Mouse (Mus musculus) midbrain, postnatal 0 days (tissue): Measurements from ENCODE around the gene Fuk. TPM values are rescaled to one million over a fixed set of nuclear protein-coding genes. Genes with fewer than 3 reads are reported as not detected.

ENCODE experiments used
- ATAC-seq: fragments of 200-750 bp; cut with Nextera tagmentation; 2 replicates; pipeline ENCODE4 v1.8.0; 2017; ENCODE audit warnings: moderate number of reproducible peaks, mild to moderate bottlenecking, moderate TSS enrichment, moderate library complexity; ENCODE audit not compliant: low FRiP score
- DNase-seq: peaks from one replicate; pipeline ENCODE4 v3.0.0-alpha.2; 2015; ENCODE audit warnings: low spot score
- H3K27ac ChIP-seq: fragments of 300-500 bp; sonication (generic); 2 replicates; pipeline ENCODE4 v1.5.1; 2014; ENCODE audit warnings: low read depth, mild to moderate bottlenecking, low read length, mixed read lengths
- H3K27me3 ChIP-seq: fragments of 300-500 bp; sonication (generic); 2 replicates; pipeline ENCODE4 v1.6.1; 2014; ENCODE audit warnings: low read length, control low read depth, mixed read lengths; ENCODE audit not compliant: insufficient read depth
- H3K36me3 ChIP-seq: fragments of 300-500 bp; sonication (generic); 2 replicates; pipeline ENCODE4 v1.6.1; 2014; ENCODE audit warnings: low read length, control low read depth, mixed read lengths; ENCODE audit not compliant: insufficient read depth
- H3K4me1 ChIP-seq: fragments of 300-500 bp; sonication (generic); 2 replicates; pipeline ENCODE4 v1.6.1; 2014; ENCODE audit warnings: mild to moderate bottlenecking, control low read depth, antibody characterized with exemption, low read length, mixed read lengths; ENCODE audit not compliant: insufficient read depth
- H3K4me2 ChIP-seq: fragments of 300-500 bp; sonication (generic); 2 replicates; pipeline ENCODE4 v1.6.1; 2014; ENCODE audit warnings: low read depth, mild to moderate bottlenecking, low read length, mixed read lengths; ENCODE audit not compliant: poor library complexity, severe bottlenecking
- H3K4me3 ChIP-seq: fragments of 300-500 bp; sonication (generic); 2 replicates; pipeline ENCODE4 v1.5.1; 2014; ENCODE audit warnings: low read depth, mild to moderate bottlenecking, low read length, moderate library complexity
- H3K9ac ChIP-seq: fragments of 300-500 bp; sonication (generic); replicated peaks from 2 replicates; pipeline ENCODE4 v1.6.1; 2014; ENCODE audit warnings: mild to moderate bottlenecking, low read length, moderate library complexity, mixed read lengths; ENCODE audit not compliant: poor library complexity, severe bottlenecking
- H3K9me3 ChIP-seq: fragments of 300-500 bp; sonication (generic); 2 replicates; pipeline ENCODE4 v1.6.1; 2016; ENCODE audit warnings: low read length, control low read depth
- CTCF ChIP-seq: IDR thresholded peaks from 2 replicates; pipeline ENCODE4 v1.5.1; 2016; ENCODE audit warnings: antibody characterized with exemption, mild to moderate bottlenecking
- WGBS: fragments of 180-500 bp; shearing (Covaris S2); extraction: QIAGEN DNeasy Blood & Tissue Kit; methylation state at CpG from one replicate; pipeline ENCODE4 v1.1.7; 2014; 5-methylcytosine and 5-hydroxymethylcytosine counted together
- polyA plus RNA-seq: library from polyadenylated mRNA; unstranded; fragments of >200 nt; fragmentation: Nextera tagmentation; extraction: Ambion mirVana; gene quantifications from 2 replicates; pipeline ENCODE4 v1.2.1, GENCODE M21; 2015
- total RNA-seq: library from RNA; depleted of rRNA; stranded (reverse); fragments of >200 nt; gene quantifications from 2 replicates; pipeline ENCODE4 v1.2.3, GENCODE M21; 2014

Fuk gene
- total and polyA plus RNA-seq, 2 experiments from 2014 or later, result 4.4 to 15.5 TPM

DNA sequence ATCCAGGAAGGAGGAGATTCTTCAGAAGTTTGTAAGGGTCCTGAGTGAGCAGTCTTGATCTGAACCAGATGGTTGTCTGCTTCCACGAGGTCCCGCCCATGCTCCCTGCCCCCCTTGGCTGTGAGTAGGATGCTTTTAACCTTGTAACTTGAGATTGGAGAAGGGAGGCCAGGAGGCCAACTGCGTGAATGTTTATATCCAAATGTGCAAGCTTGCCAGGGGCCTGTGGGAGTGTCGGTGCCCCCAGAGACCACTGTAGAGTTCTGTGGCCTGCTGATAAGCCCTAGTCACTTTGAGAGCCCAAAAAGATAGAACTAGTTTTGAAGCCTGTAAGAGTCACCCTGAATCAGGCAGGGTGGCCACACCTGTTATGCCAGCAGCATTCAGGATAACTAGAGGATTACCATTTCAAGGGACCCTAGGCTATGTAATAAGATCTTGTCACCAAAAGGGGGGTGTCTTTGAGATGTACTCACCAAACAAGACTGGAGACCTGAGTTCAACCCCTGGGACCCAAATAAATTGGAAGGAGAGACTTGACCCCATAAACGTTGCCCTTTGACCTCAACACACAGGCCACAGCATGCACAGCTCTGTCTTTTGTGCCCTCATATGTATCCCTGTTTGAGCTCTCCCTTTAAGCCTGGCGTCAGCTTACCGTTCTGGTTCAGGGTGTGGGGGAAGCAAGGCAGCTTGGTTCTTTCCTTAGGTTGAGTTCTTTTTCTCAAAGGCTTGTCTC is 19.4 kb upstream of the Fuk start:
- Histone ChIP-seq H3K27ac (no peak overlapping the region), H3K4me3 (peak overlapping the region; percentile 77; the same call in 1 of the 2 replicates), H3K27me3 (no peaks in the 10 kb centered on the region), H3K36me3 (no peaks in the 10 kb centered on the region), H3K4me2 (peak overlapping the region; percentile 85), H3K4me1 (peaks cover 13% of the 10 kb centered on the region), H3K9me3 (no peaks in the 10 kb centered on the region), H3K9ac (no peak overlapping the region; the same call in 1 of the 2 replicates)
- WGBS, result 39% methylated on average over 7 of the region's 7 CpGs
- DNase-seq (no peak), ATAC-seq (no peak)
- TF ChIP-seq CTCF, result no peak

- ATAC-seq (no peak), DNase-seq (no peak)
- Histone ChIP-seq H3K9me3 (no peaks in the 10 kb centered on the region), H3K4me1 (peaks cover 13% of the 10 kb centered on the region), H3K36me3 (no peaks in the 10 kb centered on the region), H3K9ac (peak overlapping the region; percentile 85), H3K27me3 (no peaks in the 10 kb centered on the region), H3K4me2 (peak overlapping the region; percentile 85), H3K4me3 (peak overlapping the region; percentile 77), H3K27ac (peak overlapping the region; percentile 74)
- no peak for TF ChIP-seq CTCF
- WGBS, result 41% methylated on average over 3 of the region's 3 CpGs
These were observed 18.5 kb upstream of the Fuk start for GRCm38 (mm10) chr8:110920773-110921277.

GRCm38 (mm10) chr8:110920032-110920772 is 17.9 kb upstream of the Fuk start:
- no peak for TF ChIP-seq CTCF
- WGBS, result 1% methylated on average over 29 of the region's 37 CpGs
- peaks cover 13% of the 10 kb centered on the region for H3K4me1 ChIP-seq
- peak; percentile 14; the same call in 1 of the 2 replicates for ATAC-seq
- H3K9ac ChIP-seq, result peak overlapping the region; percentile 85
- no peaks in the 10 kb centered on the region for H3K9me3 ChIP-seq
- H3K4me2 ChIP-seq, result peak overlapping the region; percentile 85
- no peaks in the 10 kb centered on the region for H3K27me3 ChIP-seq
- no peaks in the 10 kb centered on the region for H3K36me3 ChIP-seq
- DNase-seq, result no peak
- H3K27ac ChIP-seq, result peak overlapping the region; percentile 74
- H3K4me3 ChIP-seq, result peak overlapping the region; percentile 77

DNA sequence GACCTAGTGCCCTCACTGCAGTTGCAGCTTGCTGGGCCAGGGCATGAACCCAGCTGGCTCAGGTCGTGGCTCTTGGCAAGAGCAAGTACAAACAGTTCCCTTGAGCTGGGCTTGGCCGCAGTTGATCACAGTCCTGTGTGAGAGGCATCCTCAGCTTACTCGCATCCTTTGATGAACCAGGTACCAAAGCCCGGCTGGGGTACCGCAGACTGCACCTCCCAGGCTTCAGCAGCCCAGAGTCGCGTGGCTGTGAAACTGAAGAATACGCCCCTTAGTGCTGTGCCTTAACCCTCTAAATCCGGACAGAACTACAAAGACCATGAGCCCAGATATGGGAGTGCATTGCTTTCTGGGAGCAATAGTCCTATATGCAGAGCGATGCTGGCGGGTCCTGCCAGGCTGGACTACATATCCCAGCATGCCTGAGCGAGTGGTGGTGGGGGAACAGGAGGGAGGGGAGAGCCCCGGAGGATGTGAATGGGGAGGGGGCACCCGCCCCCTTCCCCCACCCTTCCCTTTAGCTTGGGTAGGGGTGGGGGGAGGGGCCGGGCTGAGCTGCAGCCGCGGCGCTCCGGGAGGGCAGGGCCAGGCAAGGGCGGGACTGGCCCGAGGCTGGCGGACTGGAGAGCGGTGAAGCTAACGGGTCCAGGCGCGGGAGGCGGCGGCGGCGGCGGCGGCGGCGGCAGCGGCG is 17.2 kb upstream of the Fuk start, which contains the start of gene St3gal2:
Gene St3gal2 (plus strand): TSS at position 582 of the 691 bp plus-strand sequence.
- Histone ChIP-seq H3K4me1 (peaks cover 13% of the 10 kb centered on the region), H3K27ac (peak within 1 kb of the TSS; percentile 74), H3K9me3 (no peaks in the 10 kb centered on the region), H3K4me2 (peak within 1 kb of the TSS; percentile 85), H3K36me3 (no peaks in the 10 kb centered on the region), H3K9ac (peak within 1 kb of the TSS; percentile 85), H3K27me3 (no peaks in the 10 kb centered on the region), H3K4me3 (peak within 1 kb of the TSS; percentile 77)
- DNase-seq, result peak; percentile 98
- no peak for TF ChIP-seq CTCF
- WGBS, result 1% methylated on average over 19 of the region's 36 CpGs
- ATAC-seq, result peak; percentile 99

DNA sequence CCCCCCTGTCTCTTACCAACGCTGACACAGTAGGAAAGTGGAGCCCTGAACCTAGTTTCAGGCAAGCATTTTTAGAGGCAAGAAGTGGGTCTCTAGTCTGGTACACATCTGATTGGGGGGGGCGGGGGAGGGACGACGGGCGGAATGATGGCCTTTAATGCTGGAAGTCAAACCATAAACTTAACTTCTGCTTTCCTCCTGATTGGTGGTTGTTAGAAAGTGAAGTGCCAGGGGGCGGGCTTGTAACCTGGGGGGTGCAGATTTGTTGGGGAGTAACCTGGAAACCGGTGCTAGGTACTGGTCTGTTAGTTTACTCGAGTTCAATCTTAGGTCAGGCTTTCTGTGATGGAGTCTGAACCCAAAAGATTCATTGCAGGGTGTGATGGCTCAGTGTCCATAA is 16.2 kb upstream of the Fuk start:
- Histone ChIP-seq H3K4me1 (peaks cover 13% of the 10 kb centered on the region), H3K27ac (no peak overlapping the region), H3K36me3 (no peaks in the 10 kb centered on the region), H3K9me3 (no peaks in the 10 kb centered on the region), H3K27me3 (no peaks in the 10 kb centered on the region), H3K4me3 (no peak overlapping the region), H3K4me2 (no peak overlapping the region), H3K9ac (no peak overlapping the region)
- no peak for DNase-seq
- ATAC-seq, result no peak
- no peak for TF ChIP-seq CTCF
- WGBS, result 73% methylated on average over 8 of the region's 8 CpGs
